In the genomic region with DNA sequence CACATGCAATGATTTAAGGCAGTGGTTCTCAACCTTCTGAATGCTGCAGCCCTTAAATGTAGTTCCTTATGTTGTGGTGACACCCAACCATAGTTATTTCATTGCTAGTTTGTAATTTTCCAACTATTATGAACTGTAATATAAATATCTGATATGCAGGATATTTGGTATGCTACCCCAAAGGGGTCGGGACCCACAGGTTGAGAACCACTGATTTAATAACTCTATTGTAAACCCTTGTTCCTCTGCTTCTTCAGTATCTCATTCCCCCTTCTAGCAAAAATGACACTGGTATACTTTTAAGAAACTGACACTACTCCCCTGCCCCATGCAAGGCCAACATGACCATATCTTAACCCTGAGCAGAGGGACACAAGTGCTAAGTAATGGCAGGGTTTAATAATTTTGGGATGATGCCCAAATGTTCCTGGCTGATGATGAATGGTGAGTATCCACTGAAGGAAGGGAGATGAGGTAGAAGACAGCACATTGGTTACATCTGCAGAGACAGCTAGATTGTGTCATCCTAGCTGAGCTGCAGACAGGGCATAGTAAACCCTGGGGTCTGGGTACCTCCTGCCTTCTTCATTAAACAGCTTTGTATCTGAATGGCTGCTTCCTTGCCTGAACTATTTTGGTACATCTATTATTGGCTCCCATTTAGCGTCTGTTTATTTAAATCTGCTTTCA, we compare ENCODE assay signal across 19 mouse cellular contexts. TPM values are rescaled to one million over a fixed set of nuclear protein-coding genes. Genes with fewer than 3 reads are reported as not detected.
DNase-seq lines count a peak whose midpoint lies in the region; ATAC-seq and TF ChIP-seq lines count a peak whose summit lies in the region.
"Had no signal": no experiment of that assay in that cellular context is flagged by ENCODE, and none has a peak within 500 bp of the region (broad histone marks: within the 10 kb centered on the region; RNA-seq: fewer than 3 reads in every experiment).

No protein-coding gene starts in this region.

- no peak overlapping the region for H3K9ac ChIP-seq in neural tube, embryonic 13.5 days
- no peak overlapping the region for H3K9ac ChIP-seq in forebrain, embryonic 15.5 days (replicated peaks)

- 0 out of 2 replicates have a peak, but pooled peaks have one; percentile 52 for ATAC-seq in neural tube, embryonic 13.5 days (ENCODE audit: low read depth)
- ATAC-seq in forebrain, embryonic 15.5 days (replicated peaks), result peak; percentile 61

- H3K4me3 ChIP-seq in layer of hippocampus, adult 2 months, result no peak overlapping the region
- no peak overlapping the region for H3K4me3 ChIP-seq in neural tube, embryonic 13.5 days
- H3K4me3 ChIP-seq in forebrain, embryonic 15.5 days, result no peak overlapping the region
- H3K4me3 ChIP-seq in embryonic facial prominence, embryonic 10.5 days, result no peak overlapping the region
- no peak overlapping the region for H3K4me3 ChIP-seq in lung, adult 2 months (replicated peaks; ENCODE audit: extremely low read depth, low read depth, low read length)
- H3K4me3 ChIP-seq: heart, embryonic 10.5 days; megakaryocyte, embryonic 14.5 days; myocyte had no signal

- no peak for TF ChIP-seq CTCF in layer of hippocampus, adult 2 months (conservative IDR thresholded peaks at IDR 0.05)
- no peak for TF ChIP-seq CTCF in lung, adult 2 months (IDR thresholded peaks at IDR 0.05; ENCODE audit: insufficient read depth, low read length)

- DNase-seq in layer of hippocampus, adult 2 months (ENCODE audit: low spot score in 2 of 2), result no peak
- no peak for DNase-seq in layer of hippocampus, adult 11-12 months (ENCODE audit: low spot score)
- no peak for DNase-seq in neural tube, embryonic 10.5 days (ENCODE audit: extremely low spot score, low spot score)
- DNase-seq in embryonic facial prominence, embryonic 10.5 days (ENCODE audit: low spot score), result no peak
- DNase-seq in lung, adult 2 months, result no peak
- DNase-seq: adrenal gland, postnatal 36 days; kidney, adult 11 months; lung, adult 18-20 months; right cerebral cortex, adult 18-20 months; thymus, postnatal 4 days had no signal

- no peaks in the 10 kb centered on the region for H3K36me3 ChIP-seq in neural tube, embryonic 13.5 days
- H3K36me3 ChIP-seq in forebrain, embryonic 15.5 days, result no peaks in the 10 kb centered on the region
- no peaks in the 10 kb centered on the region for H3K36me3 ChIP-seq in embryonic facial prominence, embryonic 10.5 days (replicated peaks)
- H3K36me3 ChIP-seq: heart, embryonic 10.5 days had no signal

- H3K9me3 ChIP-seq in neural tube, embryonic 13.5 days, result no peaks in the 10 kb centered on the region
- H3K9me3 ChIP-seq in forebrain, embryonic 15.5 days, result no peaks in the 10 kb centered on the region
- H3K9me3 ChIP-seq in embryonic facial prominence, embryonic 10.5 days, result no peaks in the 10 kb centered on the region
- H3K9me3 ChIP-seq: heart, embryonic 10.5 days had no signal

- peak overlapping the region; percentile 70; the same call in 1 of the 2 replicates for H3K27ac ChIP-seq in layer of hippocampus, adult 2 months
- H3K27ac ChIP-seq in neural tube, embryonic 13.5 days (replicated peaks), result peak overlapping the region; percentile 78
- H3K27ac ChIP-seq in forebrain, embryonic 15.5 days (replicated peaks), result peak overlapping the region; percentile 87
- H3K27ac ChIP-seq in embryonic facial prominence, embryonic 10.5 days (replicated peaks), result no peak overlapping the region
- H3K27ac ChIP-seq: heart, embryonic 10.5 days; kidney, postnatal 0 days had no signal

- no peaks in the 10 kb centered on the region for H3K27me3 ChIP-seq in neural tube, embryonic 13.5 days
- no peaks in the 10 kb centered on the region for H3K27me3 ChIP-seq in forebrain, embryonic 15.5 days
- 0 out of 2 replicates have a peak, but pooled peaks cover 3% of the 10 kb centered on the region for H3K27me3 ChIP-seq in embryonic facial prominence, embryonic 10.5 days (replicated peaks; ENCODE audit: low read depth, poor library complexity, severe bottlenecking)
- H3K27me3 ChIP-seq: megakaryocyte, embryonic 14.5 days had no signal

- H3K4me1 ChIP-seq in neural tube, embryonic 13.5 days (replicated peaks), result peaks cover 27% of the 10 kb centered on the region
- peaks cover 41% of the 10 kb centered on the region for H3K4me1 ChIP-seq in forebrain, embryonic 15.5 days
- peaks cover 24% of the 10 kb centered on the region for H3K4me1 ChIP-seq in embryonic facial prominence, embryonic 10.5 days
- no peaks in the 10 kb centered on the region for H3K4me1 ChIP-seq in lung, adult 2 months (ENCODE audit: control insufficient read depth, insufficient read depth, low read length)
- H3K4me1 ChIP-seq: heart, embryonic 10.5 days; megakaryocyte, embryonic 14.5 days had no signal

- no peak for TF ChIP-seq POLR2A in lung, adult 2 months (IDR thresholded peaks at IDR 0.05; ENCODE audit: borderline replicate concordance, extremely low read depth, low read depth, low read length)

- H3K4me2 ChIP-seq in neural tube, embryonic 13.5 days, result 0 out of 2 replicates have a peak overlapping the region, but pooled peaks have one; percentile 41
- no peak overlapping the region for H3K4me2 ChIP-seq in forebrain, embryonic 15.5 days (replicated peaks)
- H3K4me2 ChIP-seq: liver, embryonic 11.5 days had no signal

- WGBS in neural tube, embryonic 13.5 days, result 56% methylated on average over 2 of the region's 2 CpGs
- WGBS in forebrain, embryonic 15.5 days, result 50% methylated on average over 2 of the region's 2 CpGs
- 76% methylated on average over 2 of the region's 2 CpGs for WGBS in embryonic facial prominence, embryonic 10.5 days
- WGBS in lung, adult 2 months, result 60% methylated on average over 2 of the region's 2 CpGs

RNA-seq across cellular contexts. Expression of gene Ascl1, which starts 47.2 kb away (rescaled TPM):
- total RNA-seq in layer of hippocampus, adult 2 months (2021), result 1 to 10 TPM; 6.0 to 6.9 TPM
- 12.9 and 21.2 TPM in 2 replicates for polyA plus RNA-seq in neural tube, embryonic 13.5 days (2015; fragmentation: Nextera tagmentation; extraction: Ambion mirVana)
- polyA plus RNA-seq in forebrain, embryonic 15.5 days (2015; fragmentation: Nextera tagmentation; extraction: Ambion mirVana), result 24.2 and 25.8 TPM in 2 replicates
- polyA plus RNA-seq in embryonic facial prominence, embryonic 10.5 days (2016; fragmentation: Nextera tagmentation; extraction: Ambion mirVana), result 4.8 and 5.7 TPM in 2 replicates
- polyA plus RNA-seq in lung, adult 2 months (2012; rRNA removed), result 0.98 and 1.5 TPM in 2 replicates
- total RNA-seq: gastrocnemius, adult 18-20 months had no signal
- polyA plus RNA-seq: heart, postnatal 0 days; myocyte had no signal
